Mouse (Mus musculus) T-helper 2 cell (primary cell): Measurements from ENCODE around the gene Nxpe3.

ENCODE experiments used
- in situ Hi-C: fragments of 300-600 bp; cut with MboI, MseI; formaldehyde crosslinking; loops from one replicate; pipeline ENCODE4 v1.15.1; 2025; ENCODE audit warnings: high pct_unique_total_duplicates

Nxpe3 gene

GRCm38 (mm10) chr16:55891346-55891745 is 3.7 kb downstream of the Nxpe3 start:
- in situ Hi-C loops, result loop anchor here (5.0 kb wide), 1 partner anchor 41 kb away; the partner anchor contains the start of gene Cep97

GRCm38 (mm10) chr16:55890346-55891136 is 4.5 kb downstream of the Nxpe3 start:
- in situ Hi-C loops, result loop anchor here (5.0 kb wide), 1 partner anchor 42 kb away; the partner anchor contains the start of gene Cep97

- in situ Hi-C loops, result no loop called here
Observed at GRCm38 (mm10) chr16:55889451-55889850, 5.6 kb downstream of the Nxpe3 start.

- in situ Hi-C loops, result no loop called here
Observed at GRCm38 (mm10) chr16:55888584-55888960, 6.5 kb downstream of the Nxpe3 start.

GRCm38 (mm10) chr16:55887814-55888583 is 7.1 kb downstream of the Nxpe3 start:
- in situ Hi-C loops, result no loop called here

- in situ Hi-C loops, result no loop called here
Observed at GRCm38 (mm10) chr16:55884246-55884645, 10.8 kb downstream of the Nxpe3 start.

GRCm38 (mm10) chr16:55876025-55876424 is 19.1 kb downstream of the Nxpe3 start:
- in situ Hi-C loops, result no loop called here

- in situ Hi-C loops, result loop anchor here (10.0 to 25.0 kb wide), 2 partner anchors 339 to 877 kb away; no protein-coding TSS in a partner anchor
Observed at GRCm38 (mm10) chr16:55863832-55864231, 31.3 kb downstream of the Nxpe3 start.

GRCm38 (mm10) chr16:55863149-55863815 is 31.8 kb downstream of the Nxpe3 start:
- in situ Hi-C loops, result loop anchor here (10.0 to 25.0 kb wide), 2 partner anchors 338 to 876 kb away; no protein-coding TSS in a partner anchor

- in situ Hi-C loops, result loop anchor here (10.0 to 25.0 kb wide), 2 partner anchors 336 to 874 kb away; no protein-coding TSS in a partner anchor
Observed at GRCm38 (mm10) chr16:55861104-55861503, 34.0 kb downstream of the Nxpe3 start.

- in situ Hi-C loops, result loop anchor here (25.0 kb wide), 1 partner anchor 872 kb away; no protein-coding TSS in a partner anchor
Observed at GRCm38 (mm10) chr16:55859421-55859820, 35.7 kb downstream of the Nxpe3 start.

GRCm38 (mm10) chr16:55858465-55858864 is 36.6 kb downstream of the Nxpe3 start:
- in situ Hi-C loops, result loop anchor here (25.0 kb wide), 1 partner anchor 871 kb away; no protein-coding TSS in a partner anchor

- in situ Hi-C loops, result loop anchor here (25.0 kb wide), 1 partner anchor 866 kb away; no protein-coding TSS in a partner anchor
Observed at GRCm38 (mm10) chr16:55852943-55853727, 42.0 kb downstream of the Nxpe3 start.

- in situ Hi-C loops, result loop anchor here (25.0 kb wide), 1 partner anchor 865 kb away; no protein-coding TSS in a partner anchor
Observed at GRCm38 (mm10) chr16:55852515-55852914, 42.6 kb downstream of the Nxpe3 start.

GRCm38 (mm10) chr16:55850485-55850884 is 44.6 kb downstream of the Nxpe3 start:
- in situ Hi-C loops, result loop anchor here (25.0 kb wide), 1 partner anchor 863 kb away; no protein-coding TSS in a partner anchor

- in situ Hi-C loops, result no loop called here
Observed at GRCm38 (mm10) chr16:55847679-55848078, 47.4 kb downstream of the Nxpe3 start.

GRCm38 (mm10) chr16:55844847-55845246 is 50.2 kb downstream of the Nxpe3 start:
- in situ Hi-C loops, result no loop called here

GRCm38 (mm10) chr16:55843919-55844318 is 51.2 kb downstream of the Nxpe3 start:
- in situ Hi-C loops, result no loop called here

GRCm38 (mm10) chr16:55843134-55843533 is 52.0 kb downstream of the Nxpe3 start:
- in situ Hi-C loops, result no loop called here

GRCm38 (mm10) chr16:55841506-55841905 is 53.6 kb downstream of the Nxpe3 start:
- in situ Hi-C loops, result no loop called here
